Mouse (Mus musculus) embryonic facial prominence, embryonic 10.5 days (tissue): ENCODE measurements at regions not wholly inside any gene's neighbourhood (a gene's known extent, or its start where the extent isn't known, plus 50 kb on each side); places are given as distances from the start of the nearest gene placed in this dataset.

Source experiments
- DNase-seq: peaks from one replicate; pipeline ENCODE4 v3.0.0-alpha.2; 2017; ENCODE audit warnings: low spot score
- H3K27ac ChIP-seq: fragments of 300-500 bp; sonication (generic); replicated peaks from 2 replicates; pipeline ENCODE4 v1.5.1; 2016; ENCODE audit warnings: mild to moderate bottlenecking
- H3K27me3 ChIP-seq: fragments of 300-500 bp; sonication (generic); replicated peaks from 2 replicates; pipeline ENCODE4 v1.6.1; 2016; ENCODE audit warnings: low read depth, mild to moderate bottlenecking; ENCODE audit not compliant: poor library complexity, severe bottlenecking
- H3K36me3 ChIP-seq: fragments of 300-500 bp; sonication (generic); replicated peaks from 2 replicates; pipeline ENCODE4 v1.6.1; 2016; ENCODE audit warnings: mild to moderate bottlenecking, moderate library complexity
- H3K4me1 ChIP-seq: fragments of 300-500 bp; sonication (generic); 2 replicates; pipeline ENCODE4 v1.6.1; 2016
- H3K4me3 ChIP-seq: fragments of 300-500 bp; sonication (generic); 2 replicates; pipeline ENCODE4 v1.5.1; 2016; ENCODE audit warnings: mild to moderate bottlenecking, moderate library complexity
- H3K9me3 ChIP-seq: fragments of 300-500 bp; sonication (generic); 2 replicates; pipeline ENCODE4 v1.6.1; 2016; ENCODE audit warnings: mild to moderate bottlenecking
- WGBS: fragments of 180-500 bp; shearing (Covaris S2); methylation state at CpG from one replicate; pipeline ENCODE4 v1.1.7; 2016; 5-methylcytosine and 5-hydroxymethylcytosine counted together

DNA sequence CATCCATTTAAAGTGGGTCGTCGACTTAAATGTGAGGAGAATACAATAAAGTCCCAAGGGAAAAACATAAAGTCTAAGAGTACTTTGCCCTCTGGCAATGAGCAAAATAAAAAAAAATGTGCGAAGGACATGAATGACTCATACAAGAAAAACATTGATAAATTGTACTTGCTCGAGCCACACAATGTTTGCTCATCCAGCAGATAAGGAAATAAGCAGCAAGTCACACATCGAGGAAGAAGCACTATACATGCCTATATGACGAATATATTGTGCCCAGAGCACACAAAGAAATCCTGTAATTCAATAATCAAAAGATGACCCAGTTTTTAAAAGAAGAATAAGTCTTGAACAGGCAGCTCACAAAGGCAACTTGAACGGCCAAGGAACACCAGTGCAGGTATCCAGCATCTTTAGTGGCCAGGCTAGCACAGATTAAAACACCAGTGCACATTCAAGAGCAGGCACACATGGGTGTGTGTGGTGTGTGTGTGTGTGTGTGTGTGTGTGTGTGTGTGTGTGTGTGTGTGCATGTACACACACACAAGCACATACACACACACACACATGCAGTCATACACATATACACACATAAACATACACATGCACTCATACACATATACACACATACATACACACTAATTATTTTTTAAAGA is 108.4 kb upstream of the Nr4a3 start:
- no peak for DNase-seq
- WGBS: 88% methylated on average over 7 of the region's 7 CpGs
- Histone ChIP-seq H3K27ac (no peak overlapping the region), H3K4me3 (no peak overlapping the region), H3K9me3 (0 out of 2 replicates have a peak, but pooled peaks cover 3% of the 10 kb centered on the region), H3K36me3 (no peaks in the 10 kb centered on the region), H3K4me1 (no peaks in the 10 kb centered on the region), H3K27me3 (no peaks in the 10 kb centered on the region)

DNA sequence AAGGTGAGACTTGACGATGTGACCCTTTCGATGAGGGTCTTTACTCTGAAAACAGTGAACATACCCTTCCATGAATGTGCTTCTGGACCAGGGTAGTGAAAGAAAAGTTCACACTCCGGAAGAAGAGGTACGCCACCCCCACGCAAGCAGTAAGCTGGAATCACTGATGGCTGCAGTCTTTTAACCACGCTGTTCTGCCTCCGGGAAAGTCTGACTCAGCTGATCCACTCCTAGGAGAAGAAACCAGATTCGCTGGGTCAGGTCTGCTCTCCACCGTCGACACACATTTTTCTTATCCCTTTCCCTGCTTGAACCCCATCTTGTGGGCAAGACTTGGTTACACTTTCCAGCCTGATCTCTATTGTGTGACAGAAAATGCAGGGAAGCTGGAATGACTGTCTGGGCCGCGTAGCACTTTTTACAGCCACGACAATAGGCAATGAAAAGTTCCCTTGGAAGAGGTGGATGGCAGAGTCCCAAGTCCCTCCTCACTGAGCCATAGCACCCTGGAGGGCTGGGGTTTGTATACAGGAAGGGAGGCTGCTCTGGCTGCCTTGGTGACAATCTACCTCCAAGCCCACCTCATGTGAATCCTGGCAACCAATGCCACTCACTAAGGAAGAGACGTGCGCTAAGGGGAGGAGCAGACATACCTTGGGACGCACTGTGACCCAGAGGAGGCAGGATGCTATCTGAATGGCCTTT is 96.9 kb upstream of the Nr4a3 start:
- Histone ChIP-seq H3K9me3 (no peaks in the 10 kb centered on the region), H3K27me3 (no peaks in the 10 kb centered on the region), H3K4me3 (no peak overlapping the region), H3K27ac (no peak overlapping the region), H3K4me1 (no peaks in the 10 kb centered on the region), H3K36me3 (no peaks in the 10 kb centered on the region)
- WGBS: 77% methylated on average over 16 of the region's 16 CpGs
- DNase-seq: no peak

DNA sequence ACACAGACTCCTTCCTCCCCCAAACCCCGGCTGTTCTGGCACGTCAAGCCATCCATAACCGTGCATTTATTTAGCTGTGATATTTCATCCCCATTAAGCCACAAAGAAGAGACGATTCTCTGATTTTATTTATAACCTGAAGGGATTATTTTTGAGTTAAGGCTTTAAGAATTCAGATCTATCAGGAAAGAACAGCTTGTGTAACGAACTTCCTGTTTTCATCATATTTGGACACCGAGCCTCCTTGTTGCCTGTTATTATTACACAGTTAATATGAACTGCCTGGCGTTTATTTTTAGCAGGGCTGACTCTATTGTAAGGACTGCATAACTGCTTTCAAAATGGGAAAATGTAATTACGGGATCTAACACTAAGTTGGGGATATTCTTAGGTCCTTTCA is 96.2 kb upstream of the Nr4a3 start:
- Histone ChIP-seq H3K4me3 (no peak overlapping the region), H3K27ac (no peak overlapping the region), H3K36me3 (no peaks in the 10 kb centered on the region), H3K4me1 (no peaks in the 10 kb centered on the region), H3K9me3 (no peaks in the 10 kb centered on the region), H3K27me3 (no peaks in the 10 kb centered on the region)
- no peak for DNase-seq
- WGBS: 71% methylated on average over 8 of the region's 8 CpGs

DNA sequence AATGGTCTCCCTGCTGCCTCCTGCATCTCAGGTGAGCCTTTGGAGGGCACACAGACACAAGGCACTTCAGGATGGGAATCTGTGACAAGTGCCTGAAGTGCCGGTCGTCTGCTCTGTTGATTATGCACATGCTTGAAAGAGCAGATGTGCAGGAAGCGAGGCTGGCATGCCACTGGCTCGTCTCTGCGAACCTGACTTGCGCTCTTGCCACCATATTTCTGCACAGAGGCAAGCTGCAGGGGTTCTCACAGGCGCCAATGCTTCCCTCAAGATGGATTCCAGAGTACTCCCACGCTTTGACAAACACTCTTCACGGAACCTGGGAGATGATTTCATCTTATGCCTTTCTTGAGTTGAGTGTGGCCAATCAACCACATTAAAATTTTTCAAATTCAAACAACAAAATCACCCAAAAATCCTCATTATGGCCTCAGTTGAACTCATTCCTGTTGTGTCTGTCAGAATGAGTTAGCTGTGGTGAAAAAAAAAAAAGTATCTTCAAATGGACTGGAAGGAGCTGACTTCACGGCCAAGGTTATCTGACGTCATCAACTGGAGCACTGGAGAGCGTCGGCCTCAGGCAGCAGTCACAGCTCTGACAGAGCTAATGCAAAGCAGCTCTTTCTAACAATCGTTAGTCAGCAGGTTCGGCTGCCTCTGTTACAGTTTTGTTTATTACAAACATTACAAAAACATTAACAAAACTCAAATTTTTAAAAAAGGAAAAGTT is 90.2 kb upstream of the Nr4a3 start:
- 78% methylated on average over 15 of the region's 15 CpGs for WGBS

GRCm38 (mm10) chr4:47964630-47965029 is 80.3 kb upstream of the Nr4a3 start:
- WGBS: 82% methylated on average over 4 of the region's 4 CpGs

More for the DNA sequence above, 90.2 kb upstream of the Nr4a3 start:
- no peak overlapping the region for H3K27ac ChIP-seq
- H3K9me3 ChIP-seq: no peaks in the 10 kb centered on the region
- no peak overlapping the region for H3K4me3 ChIP-seq
- no peaks in the 10 kb centered on the region for H3K36me3 ChIP-seq
- H3K27me3 ChIP-seq: no peaks in the 10 kb centered on the region
- peak; percentile 30 for DNase-seq
- no peaks in the 10 kb centered on the region for H3K4me1 ChIP-seq

GRCm38 (mm10) chr4:47971861-47972260 is 73.1 kb upstream of the Nr4a3 start:
- H3K9me3 ChIP-seq: no peaks in the 10 kb centered on the region
- H3K27ac ChIP-seq: no peak overlapping the region
- 88% methylated on average over 4 of the region's 4 CpGs for WGBS
- no peak for DNase-seq
- no peaks in the 10 kb centered on the region for H3K27me3 ChIP-seq
- no peaks in the 10 kb centered on the region for H3K36me3 ChIP-seq
- H3K4me1 ChIP-seq: no peaks in the 10 kb centered on the region
- H3K4me3 ChIP-seq: no peak overlapping the region

More at GRCm38 (mm10) chr4:47964630-47965029, 80.3 kb upstream of the Nr4a3 start:
- no peaks in the 10 kb centered on the region for H3K36me3 ChIP-seq
- no peak overlapping the region for H3K27ac ChIP-seq
- no peaks in the 10 kb centered on the region for H3K27me3 ChIP-seq
- no peaks in the 10 kb centered on the region for H3K9me3 ChIP-seq
- H3K4me1 ChIP-seq: no peaks in the 10 kb centered on the region
- no peak overlapping the region for H3K4me3 ChIP-seq
- no peak for DNase-seq

- Histone ChIP-seq H3K9me3 (no peaks in the 10 kb centered on the region), H3K4me3 (no peak overlapping the region), H3K36me3 (no peaks in the 10 kb centered on the region), H3K27ac (no peak overlapping the region), H3K27me3 (no peaks in the 10 kb centered on the region), H3K4me1 (no peaks in the 10 kb centered on the region)
- no peak for DNase-seq
- WGBS: 86% methylated on average over 13 of the region's 13 CpGs
These were observed 65.2 kb upstream of the Nr4a3 start for GRCm38 (mm10) chr4:47979579-47980313.
